Mouse (Mus musculus) layer of hippocampus, postnatal 25 days (tissue): ENCODE measurements around the gene Zfp513. TPM values are rescaled to one million over a fixed set of nuclear protein-coding genes. Genes with fewer than 3 reads are reported as not detected.
"Not testable (repeated sequence)": the region's sequence is repeated elsewhere in the genome, so short reads cannot be mapped to it uniquely, and the experiment has no call there.

Experiments
- DNase-seq, 2 experiments: peaks; one replicate each; pipeline ENCODE4 v3.0.0; 2022; ENCODE audit warnings: mixed read lengths in 2 of 2, low spot score in 1 of 2; ENCODE audit errors: extremely low spot score in 1 of 2
- total RNA-seq, 2 experiments: library from RNA; stranded (reverse); gene quantifications; 2 replicates each; pipeline ENCODE4 v1.2.3; 2021

Zfp513 gene
- total RNA-seq, result 10 to 100 TPM; 25.7 to 31.5 TPM

GRCm38 (mm10) chr5:31201742-31202590 lies at the start of gene Zfp513:
Gene Zfp513, minus strand, starts transcription at chr5:31202303.
- DNase-seq, result peak; percentile 86

GRCm38 (mm10) chr5:31251541-31252101 lies 49.5 kb upstream of the Zfp513 start, which contains the start of gene Krtcap3:
Gene Krtcap3, plus strand, starts transcription at chr5:31251691.
- peak in 1 of 2 experiments; percentile 22 for DNase-seq

- no peak for DNase-seq
Measured at GRCm38 (mm10) chr5:31250716-31251115, 48.6 kb upstream of the Zfp513 start.

DNA sequence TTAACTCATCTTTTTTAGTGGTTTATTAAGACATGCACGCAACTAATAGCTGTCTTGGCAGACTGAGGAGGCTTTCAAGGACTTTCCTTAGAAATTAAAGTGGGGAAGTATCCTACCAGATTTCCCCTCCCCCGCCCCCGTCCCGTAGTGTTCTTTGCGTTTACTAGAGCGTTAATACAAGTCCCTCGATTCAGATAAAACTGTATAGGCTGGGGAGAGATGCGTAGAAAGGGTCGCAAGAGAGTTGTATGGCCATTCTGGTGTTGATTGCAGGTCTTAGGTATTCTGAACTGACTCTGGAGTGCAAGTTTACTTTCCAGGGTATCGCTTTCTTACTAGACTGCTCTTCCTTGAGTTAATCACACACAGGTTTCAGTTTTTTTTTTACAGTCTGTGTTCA lies 40.1 kb upstream of the Zfp513 start:
- no peak for DNase-seq

DNA sequence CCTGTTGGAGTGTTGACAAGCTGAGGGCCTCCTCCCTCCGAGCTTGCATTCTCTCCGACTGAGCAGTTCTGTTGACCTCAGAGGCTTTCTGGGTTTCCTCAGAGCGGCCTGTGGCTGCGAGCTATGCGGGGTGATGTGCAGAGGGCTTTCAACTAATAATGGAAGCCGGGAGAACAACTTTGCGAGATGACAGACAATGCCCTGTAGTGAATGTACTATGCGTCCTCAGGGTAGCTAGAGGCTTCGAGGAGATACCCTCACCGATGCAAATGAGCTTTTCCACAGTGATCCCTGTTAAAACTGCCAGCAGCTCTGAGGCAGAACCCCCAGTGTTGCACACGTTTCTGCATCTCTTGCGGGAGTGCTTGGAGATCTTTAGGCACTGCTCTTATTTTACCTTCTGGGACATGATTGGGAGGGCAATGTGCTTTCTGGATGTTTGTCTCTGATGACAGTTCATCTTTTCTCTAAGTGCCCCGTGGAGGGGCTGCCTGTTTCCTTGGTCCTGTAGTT lies 39.5 kb upstream of the Zfp513 start:
- DNase-seq, result no peak

GRCm38 (mm10) chr5:31240637-31241521 lies 38.8 kb upstream of the Zfp513 start, which contains the start of the genes Nrbp1 and Gm9970:
Gene Nrbp1, plus strand, starts transcription at chr5:31240864.
Gene Gm9970, minus strand, starts transcription at chr5:31241232.
- DNase-seq, result peak; percentile 84 to 93

DNA sequence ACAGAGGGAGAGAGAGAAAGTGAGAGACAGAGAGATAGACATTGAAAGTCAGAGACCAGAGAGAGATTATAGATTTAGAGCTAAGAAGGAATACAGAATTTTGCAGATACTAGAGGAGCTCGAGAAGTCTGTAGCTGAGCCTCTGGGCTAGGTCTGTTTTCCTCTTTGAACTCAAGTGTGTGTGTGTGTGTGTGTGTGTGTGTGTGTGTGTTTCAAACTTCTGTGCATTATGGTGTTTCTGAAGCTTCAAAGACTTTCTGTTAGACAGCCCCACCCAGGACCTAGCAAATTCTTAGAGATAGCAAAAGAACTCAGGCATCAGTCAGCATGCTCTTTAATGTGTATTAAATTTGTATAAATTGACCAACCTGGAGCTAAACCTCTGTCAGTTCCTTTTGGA lies 24.5 kb upstream of the Zfp513 start:
- DNase-seq, result no peak

DNA sequence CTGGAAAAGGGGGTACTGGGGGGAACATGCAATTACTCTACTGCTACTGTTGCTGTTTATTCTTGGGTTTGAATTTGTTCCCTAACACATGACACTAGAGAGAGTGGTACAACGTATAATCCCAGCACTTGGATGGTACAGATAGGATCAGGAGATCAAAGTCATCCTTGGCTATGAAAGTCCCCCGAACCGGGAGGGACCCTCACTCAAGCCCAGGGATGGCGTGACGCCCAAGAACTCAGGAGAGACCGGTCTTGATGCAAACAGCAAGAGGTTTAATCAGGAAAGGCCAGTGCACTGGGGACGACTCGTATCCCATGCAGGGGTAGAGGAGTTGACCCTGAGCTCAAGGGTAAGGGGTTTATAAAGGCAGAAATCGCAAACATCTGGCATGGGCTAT lies 20.6 kb upstream of the Zfp513 start:
- DNase-seq, result no peak

GRCm38 (mm10) chr5:31221304-31221945 lies 19.3 kb upstream of the Zfp513 start:
- DNase-seq, result no peak

GRCm38 (mm10) chr5:31220448-31221303 lies 18.6 kb upstream of the Zfp513 start, which contains the start of gene Ppm1g:
Gene Ppm1g, minus strand, starts transcription at chr5:31220687.
- peak; percentile 92 to 94 for DNase-seq

DNA sequence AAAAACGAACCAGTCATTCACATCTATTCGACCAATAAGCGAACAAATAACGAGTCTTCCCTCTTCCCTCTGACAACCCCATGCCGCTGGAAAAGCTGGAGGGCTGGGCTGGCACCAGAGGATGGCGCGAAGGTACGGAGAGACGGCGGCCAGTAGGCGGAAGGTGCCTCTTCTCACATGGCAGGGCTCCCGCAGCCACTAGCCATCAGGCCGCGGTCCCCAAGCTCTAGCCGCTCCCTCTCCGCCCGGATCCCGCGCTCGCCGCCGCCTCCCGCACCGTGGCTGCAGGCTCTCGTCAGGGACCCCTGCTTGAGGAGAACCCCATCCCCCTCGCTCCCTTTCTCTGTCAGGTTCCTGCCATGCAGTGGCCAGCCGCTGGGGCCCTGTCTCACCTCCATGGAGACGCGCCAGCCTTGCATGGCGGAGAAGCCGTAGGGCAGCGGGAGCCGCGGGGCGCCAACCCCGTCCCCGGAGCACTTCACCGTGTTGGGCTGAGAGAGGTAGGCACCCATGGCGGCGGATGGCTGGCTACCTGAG lies 17.9 kb upstream of the Zfp513 start:
- DNase-seq, result peak; percentile 27 to 44

- no peak for DNase-seq
Measured at GRCm38 (mm10) chr5:31219474-31219873, 17.4 kb upstream of the Zfp513 start.

GRCm38 (mm10) chr5:31219070-31219469 lies 17.0 kb upstream of the Zfp513 start:
- no peak for DNase-seq

- no peak for DNase-seq
Measured at GRCm38 (mm10) chr5:31218294-31218693, 16.2 kb upstream of the Zfp513 start.

DNA sequence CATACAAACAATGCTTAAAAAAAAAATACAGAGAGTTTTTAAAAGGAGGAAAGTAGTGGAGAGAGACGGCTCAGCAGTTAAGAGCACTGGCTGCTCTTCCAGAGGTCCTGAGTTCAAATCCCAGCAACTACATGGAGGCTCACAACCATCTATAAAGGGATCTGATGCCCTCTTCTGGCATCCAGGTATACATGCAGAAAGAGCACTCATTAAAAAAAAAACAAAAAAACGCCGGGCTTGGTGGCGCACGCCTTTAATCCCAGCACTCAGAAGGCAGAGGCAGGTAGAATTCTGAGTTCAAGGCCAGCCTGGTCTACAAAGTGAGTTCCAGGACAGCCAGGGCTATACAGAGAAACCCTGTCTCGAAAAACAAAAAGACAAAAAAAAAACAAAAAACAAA lies 14.5 kb upstream of the Zfp513 start:
- DNase-seq, result not testable (repeated sequence)

DNA sequence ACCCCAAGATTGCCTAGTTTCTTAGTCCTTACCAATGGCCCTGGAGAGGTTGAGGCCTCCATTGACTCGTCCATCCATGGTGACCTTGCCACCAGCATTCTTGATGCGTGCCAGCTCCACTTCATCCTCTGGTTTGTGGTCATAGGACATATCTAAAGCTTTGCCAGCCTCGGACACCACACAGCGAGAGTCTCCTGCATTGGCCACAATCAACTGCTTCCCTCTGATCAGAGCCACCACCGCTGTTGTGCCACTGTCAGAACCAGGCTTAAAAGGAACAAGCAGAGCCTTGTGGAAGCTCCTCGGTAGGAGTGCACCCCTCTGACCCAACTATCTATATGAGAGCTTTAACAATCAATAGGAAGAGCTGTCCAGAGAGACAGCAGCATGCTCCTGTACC lies 2.3 kb upstream of the Zfp513 start:
- no peak for DNase-seq

DNA sequence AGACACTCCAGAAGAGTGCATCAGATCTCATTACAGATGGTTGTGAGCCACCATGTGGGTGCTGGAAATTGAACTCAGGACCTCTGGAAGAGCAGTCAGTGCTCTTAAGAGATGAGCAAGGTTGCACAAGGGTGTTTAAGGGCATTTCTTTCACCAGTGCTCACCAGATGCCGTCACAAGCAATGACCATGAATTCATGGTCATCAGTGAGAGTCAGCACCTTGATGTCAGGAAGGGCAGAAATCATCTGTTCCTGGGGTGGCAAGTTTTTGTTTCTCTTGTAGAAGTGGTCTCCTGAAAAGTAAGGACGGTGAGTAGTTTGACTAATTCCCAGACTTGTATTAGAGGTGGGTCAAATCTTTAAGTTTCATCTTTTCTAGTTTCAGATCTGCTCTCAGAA lies 1.8 kb upstream of the Zfp513 start:
- no peak for DNase-seq

- no peak for DNase-seq
Measured at GRCm38 (mm10) chr5:31202933-31203332, 830 bp upstream of the Zfp513 start.
